Mouse (Mus musculus) brain, embryonic 14.5 days (tissue): Measurements from ENCODE around the gene Sf3a1.

Experiments
- CTCF ChIP-seq: fragments of 200-500 bp; IDR thresholded peaks from 2 replicates; pipeline ENCODE4 v1.5.1; 2012; ENCODE audit warnings: inconsistent platforms, mild to moderate bottlenecking, moderate library complexity, borderline replicate concordance; ENCODE audit not compliant: insufficient read depth, insufficient read length; ENCODE audit errors: extremely low read depth
- POLR2A ChIP-seq: fragments of 200-500 bp; IDR thresholded peaks from 2 replicates; pipeline ENCODE4 v1.6.1; 2012; ENCODE audit warnings: mild to moderate bottlenecking, inconsistent platforms, borderline replicate concordance; ENCODE audit not compliant: poor library complexity, insufficient read depth, insufficient read length, severe bottlenecking; ENCODE audit errors: extremely low read depth

GRCm38 (mm10) chr11:4228463-4228862 lies 68.3 kb downstream of the Sf3a1 start:
- TF ChIP-seq CTCF (no peak), POLR2A (no peak)
